Mouse (Mus musculus): ENCODE data around the gene Jph2.
A peak's percentile ranks its signal among the peaks of the same experiment; 100 is the strongest.
"Not testable (repeated sequence)": the region's sequence is repeated elsewhere in the genome, so short reads cannot be mapped to it uniquely, and the experiment has no call there.

Gene Jph2

DNA sequence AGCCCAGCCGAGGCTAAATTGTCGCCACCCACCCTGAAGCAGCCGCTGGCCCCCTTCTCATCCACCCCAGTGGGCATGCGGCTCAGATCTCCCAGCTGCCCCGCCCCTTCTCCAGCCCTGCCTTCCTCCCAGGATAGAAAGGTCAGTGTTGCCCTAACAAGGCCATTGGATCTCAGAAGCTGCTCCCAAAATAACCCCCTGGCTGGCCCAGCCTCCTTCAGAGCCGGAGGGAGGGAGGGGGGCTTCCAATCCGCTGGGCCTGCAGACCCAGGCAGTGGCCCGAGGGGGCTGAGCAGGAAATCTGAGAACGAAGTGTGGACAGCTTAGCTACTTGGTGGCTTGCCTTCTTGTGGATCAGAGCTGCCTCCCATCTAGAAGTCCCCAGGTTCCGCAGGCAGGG is at the start of gene Jph2:
Gene Jph2, minus strand, starts transcription at position 89 of the 400 bp plus-strand sequence.
- DNase-seq, result peak; percentile 68 to 89

DNA sequence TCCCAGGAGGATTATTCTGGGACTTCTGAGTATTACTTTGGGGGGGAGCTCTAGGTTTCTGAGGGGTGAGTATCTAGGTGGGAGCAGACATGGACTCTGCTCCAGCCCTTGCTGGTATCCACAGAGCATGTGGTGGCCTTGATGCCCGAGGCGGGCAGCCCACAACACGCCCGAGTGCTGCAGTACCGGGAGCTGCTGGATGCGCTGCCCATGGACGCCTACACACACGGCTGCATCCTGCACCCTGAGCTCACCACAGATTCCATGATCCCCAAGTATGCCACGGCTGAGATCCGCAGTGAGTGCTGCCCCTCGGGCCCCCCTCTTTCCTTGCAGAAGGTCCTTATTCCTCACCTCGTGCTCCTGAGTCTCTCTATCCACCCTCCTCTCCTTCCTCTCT is 49.6 kb upstream of the Jph2 start:
- no peak for DNase-seq

DNA sequence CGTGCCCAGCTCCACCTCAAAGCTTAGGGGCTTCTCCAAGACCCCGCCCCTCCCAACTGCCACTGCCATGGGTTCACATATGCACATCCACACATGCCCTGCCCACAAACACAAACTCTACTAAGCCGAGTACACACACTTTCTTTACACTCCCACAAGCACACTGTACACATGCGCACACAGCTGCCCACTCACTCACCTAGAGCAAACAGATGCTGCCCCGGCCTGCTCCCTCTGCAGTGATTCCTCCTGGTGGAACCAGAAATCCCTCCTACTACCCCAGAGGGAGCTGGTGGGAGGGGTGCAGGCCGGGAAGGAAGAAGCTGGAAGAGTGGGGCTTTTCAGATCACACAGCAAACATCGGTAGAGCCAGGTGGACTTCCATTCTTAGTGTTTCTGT is 46.2 kb upstream of the Jph2 start:
- DNase-seq, result no peak

DNA sequence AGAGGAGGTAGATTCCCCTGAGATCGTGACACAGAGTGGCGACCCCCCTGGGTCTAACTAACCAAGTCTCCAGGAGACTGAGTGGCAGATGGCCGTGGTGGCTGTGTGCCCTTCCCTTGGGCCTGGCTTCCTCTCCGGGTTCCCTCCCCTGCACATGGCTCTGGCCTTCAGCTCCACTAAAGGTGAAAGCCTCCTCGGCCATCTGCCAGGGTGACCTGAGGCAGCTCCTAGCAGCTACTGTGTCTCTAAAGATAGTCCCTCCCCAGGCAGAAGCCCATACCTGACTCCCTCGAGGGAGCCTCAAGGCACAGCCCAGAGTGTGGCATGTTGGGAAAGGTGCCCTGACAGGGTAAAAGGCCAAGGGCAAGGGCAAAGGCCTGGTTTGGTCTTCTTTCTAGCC is 45.8 kb upstream of the Jph2 start:
- DNase-seq, result no peak

DNA sequence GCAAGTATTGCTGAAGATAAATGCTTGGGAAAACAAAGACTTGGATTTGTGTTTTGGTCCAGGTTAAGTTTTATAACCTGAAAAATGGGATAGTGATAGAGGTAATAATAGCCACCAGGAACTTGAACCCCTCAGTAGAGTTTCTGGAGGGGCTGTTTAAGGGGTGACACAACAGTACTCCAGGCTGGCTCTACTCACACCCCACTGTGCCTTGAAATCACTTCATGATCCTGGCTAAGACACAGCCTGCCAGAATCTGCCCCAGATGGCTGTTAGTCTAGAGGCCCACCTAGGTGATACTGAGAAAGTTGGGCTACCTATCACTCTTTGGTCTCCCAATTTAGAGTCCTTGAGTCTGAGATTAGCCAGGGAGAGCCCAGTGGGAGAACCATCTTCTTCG is 41.7 kb upstream of the Jph2 start:
- DNase-seq, result peak in 1 of 2 experiments; percentile 8

DNA sequence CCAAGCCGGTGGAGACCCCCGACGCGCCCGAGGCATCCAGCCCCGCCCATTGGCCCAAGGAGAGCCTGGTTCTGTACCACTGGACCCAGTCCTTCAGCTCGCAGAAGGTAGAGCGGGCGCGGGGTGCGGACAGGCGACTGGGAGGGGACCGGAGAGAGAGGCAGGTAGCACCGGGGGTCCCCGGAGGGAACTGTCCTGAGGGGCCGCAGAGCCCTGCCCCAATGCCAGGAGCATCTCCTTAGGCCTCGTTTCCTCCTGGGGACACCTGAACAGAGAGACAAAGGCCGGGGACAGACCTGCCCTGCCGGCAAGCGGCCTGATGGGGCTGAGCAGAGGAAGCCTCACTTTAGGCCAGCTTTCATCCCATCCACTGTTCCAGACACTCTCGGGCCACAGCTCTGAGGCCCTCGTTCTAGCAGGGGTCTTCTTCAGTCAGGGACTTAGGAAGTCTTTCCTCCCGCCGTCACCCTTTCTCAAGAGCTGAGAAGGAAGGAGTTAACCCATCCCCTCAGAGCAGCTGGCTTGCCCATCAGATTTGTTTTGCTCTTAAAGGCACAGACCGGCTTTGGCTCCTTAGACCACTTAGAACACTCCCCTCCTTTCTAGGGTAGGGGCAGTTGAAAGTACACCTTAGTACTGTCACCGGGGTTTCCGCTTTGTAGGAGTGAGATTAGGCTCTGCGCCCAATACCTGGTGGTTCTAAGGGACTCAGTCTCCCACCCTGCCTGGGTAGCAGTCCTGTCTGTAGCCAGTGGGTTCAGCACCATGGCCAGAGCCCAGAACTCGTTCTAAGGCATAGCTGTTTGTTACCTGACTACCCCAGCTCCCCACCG is 41.0 kb upstream of the Jph2 start:
- DNase-seq, result peak in 1 of 2 experiments; percentile 39

DNA sequence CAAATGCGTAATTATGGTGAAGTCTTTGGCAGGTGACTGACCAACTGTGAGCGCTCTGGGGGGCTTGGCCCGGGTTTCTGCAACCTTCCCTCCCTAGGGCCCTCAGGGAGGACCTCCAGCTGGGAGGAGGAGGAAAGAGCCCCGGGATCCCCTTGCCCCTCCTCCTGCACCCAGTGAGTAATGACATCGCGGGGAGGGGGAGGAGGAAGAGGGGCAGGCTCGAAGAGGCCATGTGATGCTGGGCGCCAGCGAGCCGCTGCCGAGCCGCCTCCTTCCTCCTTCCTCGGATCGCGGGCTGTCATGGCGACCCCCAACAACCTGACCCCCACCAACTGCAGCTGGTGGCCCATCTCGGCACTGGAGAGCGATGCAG is 40.4 kb upstream of the Jph2 start, which contains the start of gene Gdap1l1:
Gene Gdap1l1, plus strand, starts transcription at position 231 of the 373 bp plus-strand sequence.
- DNase-seq, result no peak

DNA sequence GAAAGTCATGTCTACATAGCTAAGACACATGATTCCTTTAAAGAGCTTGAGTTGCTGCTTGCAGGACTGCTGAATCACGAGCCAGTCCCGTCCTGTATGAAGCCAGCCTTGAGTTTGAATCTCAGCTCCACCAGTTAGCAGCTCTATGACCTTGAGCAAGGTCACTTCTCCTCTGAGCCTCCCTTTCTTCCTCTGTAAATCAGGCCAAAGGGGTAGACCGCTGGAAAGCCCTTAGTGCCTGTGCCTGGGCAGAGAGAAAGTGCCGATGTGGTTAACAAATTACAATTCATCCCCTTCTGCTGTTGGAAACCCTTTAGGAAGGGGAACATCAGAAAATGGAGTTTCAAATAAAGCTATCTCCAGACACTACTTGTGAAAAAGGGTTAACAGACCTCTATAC is 40.0 kb upstream of the Jph2 start:
- DNase-seq, result no peak

DNA sequence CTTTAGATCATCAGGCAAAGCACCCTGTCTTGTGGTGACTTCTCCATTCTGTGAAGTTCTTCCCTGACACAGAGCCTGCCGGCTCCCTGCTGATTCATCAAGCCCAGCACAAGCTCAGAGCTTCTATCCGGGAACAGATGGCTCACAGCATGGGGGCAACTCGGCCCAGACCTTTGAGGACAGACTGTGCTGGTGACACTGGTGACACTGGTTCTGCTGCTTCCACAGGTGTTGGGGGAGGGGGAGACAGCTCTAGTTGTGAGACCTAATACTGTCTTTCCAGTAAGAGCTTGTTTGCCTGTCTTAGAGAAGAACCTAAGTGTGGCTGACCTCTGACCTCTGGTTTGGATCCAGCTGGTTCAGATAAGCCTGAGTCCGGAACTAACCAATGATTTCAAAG is 36.2 kb upstream of the Jph2 start:
- DNase-seq, result no peak

DNA sequence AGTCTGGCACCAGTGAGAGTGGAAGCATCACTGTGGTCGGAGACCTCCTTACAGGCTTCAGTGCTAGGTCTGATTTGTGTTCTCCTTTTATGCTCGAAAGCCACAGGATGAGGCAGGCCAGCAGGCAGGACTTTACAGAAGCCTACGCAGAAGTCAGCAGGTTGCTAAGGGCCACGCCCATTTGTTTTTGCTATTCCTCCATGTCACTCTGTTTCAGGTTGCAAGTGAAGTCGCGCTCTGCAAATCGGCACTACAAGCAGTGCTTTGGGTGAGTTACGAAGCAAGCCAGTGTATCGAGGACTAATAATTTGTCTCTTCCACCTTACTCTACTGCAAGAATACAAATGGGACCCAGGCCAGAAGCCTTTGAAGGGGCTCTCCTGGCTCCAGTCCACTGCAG is 33.5 kb upstream of the Jph2 start:
- DNase-seq, result peak in 1 of 2 experiments; percentile 33

DNA sequence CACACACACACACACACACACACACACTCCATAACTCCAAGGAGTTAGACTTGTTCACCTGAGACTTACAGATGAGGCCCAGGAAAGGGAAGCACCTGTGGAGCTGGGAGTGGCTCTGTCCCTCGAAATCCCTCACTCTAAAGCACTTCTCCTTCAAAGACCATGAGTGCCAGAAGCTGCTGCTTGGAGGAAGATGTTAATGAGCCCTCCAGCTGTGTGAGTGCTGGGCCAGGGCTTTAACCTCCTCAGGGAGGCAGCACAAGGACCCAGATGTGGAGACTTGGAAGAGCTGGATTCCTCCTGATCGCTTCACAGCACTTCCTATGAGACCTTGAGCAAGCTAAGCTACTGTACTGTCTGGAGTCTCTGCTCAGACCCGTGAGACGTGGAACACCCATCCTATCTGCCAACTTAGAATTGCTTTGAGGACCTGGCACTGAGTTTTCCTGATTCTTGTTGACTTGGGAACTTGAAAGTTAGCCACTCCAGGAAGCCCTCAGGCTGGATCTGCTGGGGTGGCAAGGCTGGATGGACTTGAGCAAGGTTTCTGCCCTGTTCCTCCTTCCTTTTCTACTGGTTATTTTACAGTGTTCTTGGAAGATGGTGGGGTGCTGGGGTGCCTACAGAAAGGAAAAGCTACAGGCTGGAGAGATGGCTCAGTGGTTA is 30.7 kb upstream of the Jph2 start:
- DNase-seq, result peak; percentile 15 to 30

DNA sequence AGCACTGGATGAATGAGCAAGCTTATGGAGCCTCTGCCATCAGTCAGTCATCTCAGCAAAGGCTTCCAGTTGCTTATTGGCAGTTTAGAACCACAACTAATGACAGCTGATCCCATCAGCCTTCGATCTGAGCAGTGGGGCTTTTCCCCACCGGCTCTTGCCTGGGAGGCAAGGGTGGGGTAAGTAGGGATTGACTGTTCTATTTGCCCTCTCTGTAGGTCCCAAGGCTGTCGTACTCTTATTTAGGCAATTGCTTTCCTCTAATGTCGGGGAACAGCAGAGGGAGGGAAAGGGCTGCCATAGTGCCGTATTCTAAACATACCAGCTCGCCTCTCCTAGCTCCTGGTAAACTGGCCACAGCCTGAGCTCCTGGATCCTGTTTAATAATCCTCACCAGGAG is 26.8 kb upstream of the Jph2 start, which contains the start of gene Oser1:
Gene Oser1, minus strand, starts transcription at position 101 of the 400 bp plus-strand sequence.
- no peak for DNase-seq

DNA sequence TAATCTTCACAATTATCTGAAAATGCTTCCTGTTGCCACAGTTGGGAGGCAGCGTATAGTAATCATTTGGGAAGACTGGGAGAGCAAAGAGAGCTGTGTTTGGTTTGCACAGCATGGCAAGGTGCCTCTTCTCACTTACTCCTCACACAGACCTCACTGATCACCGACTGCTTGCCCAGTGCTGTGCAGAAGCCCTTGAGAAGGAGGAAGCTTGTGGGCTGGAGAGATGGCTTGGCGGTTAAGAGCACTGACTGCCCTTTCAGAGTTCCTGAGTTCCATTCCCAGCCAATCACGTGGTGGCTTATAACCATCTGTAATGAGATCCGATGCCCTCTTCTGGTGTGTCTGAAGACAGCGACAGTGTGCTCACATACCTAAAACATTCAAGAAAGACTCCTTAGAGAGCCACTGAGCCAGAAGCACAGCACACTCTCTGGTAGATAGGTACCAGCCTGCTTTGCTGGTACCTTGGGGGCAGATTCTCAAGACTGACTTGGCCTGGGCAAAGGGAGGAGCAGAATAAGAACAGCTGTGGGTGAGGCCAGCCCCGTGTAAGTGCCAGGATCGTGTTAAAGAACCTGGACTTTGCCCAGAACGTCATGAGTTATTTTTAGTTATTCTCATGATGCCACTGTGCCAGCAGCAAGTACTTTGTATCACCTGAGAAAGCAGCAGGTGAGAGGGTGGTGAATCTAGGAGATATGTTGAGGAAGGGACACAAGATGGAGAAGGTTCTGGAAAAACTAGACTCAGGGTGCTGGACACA is 25.3 kb upstream of the Jph2 start:
- no peak for DNase-seq

DNA sequence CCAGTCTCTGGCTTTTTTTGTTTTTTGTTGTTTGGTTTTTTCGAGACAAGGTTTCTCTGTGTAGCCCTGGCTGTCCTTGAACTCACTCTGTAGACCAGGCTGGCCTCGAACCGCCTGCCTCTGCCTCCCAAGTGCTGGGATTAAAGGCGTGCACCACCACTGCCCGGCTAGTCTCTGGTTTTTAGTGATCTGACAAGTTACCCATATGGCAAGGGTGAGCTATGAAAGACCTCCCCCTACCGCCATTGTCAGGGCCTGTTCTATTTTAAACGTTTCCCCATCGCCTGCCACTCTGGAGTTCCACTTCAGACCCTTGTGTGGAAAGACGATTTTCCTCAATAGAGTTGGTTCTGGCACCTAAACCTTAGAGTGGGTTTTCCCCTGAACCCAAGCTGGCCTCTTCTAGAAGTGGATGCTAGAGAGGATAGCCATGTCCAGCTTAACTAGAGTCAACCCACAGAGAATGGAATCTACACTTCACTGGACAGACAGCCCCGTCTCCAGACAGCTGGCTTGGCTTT is 22.6 kb upstream of the Jph2 start:
- peak in 1 of 2 experiments; percentile 14 for DNase-seq

DNA sequence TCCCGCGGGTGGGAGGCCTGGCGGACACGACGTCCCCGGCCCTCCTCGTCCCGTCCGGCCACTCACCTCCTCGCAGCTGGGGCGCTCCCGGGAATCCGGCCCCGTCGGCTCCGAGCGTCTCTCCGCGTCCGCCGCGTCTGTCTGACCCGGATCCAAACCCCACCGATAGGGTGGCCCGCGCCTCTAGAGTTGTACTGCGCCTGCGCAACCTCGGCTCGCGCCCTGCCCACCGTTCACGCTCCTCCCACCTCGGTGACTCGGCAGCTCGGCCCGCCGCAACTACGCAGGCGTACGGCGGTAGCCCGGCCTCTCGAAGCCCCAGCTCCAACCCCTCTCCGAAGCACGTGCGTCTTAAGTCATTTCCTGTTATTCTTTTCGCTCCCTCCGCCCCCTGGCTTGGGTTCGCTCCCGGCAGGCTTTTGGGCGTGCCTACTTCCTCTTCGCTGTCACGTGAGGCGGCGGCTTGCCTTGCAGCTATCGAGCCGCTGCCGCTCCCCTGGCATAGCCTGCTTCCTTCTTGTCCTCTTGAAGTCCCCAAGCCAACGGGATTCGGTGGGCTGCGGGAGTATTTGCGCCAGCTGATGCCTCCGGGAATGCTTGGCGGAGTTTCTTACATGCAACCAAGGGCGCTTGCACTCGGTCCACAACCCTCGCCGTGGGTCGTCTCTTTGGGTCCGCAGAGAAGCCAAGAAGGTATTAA is 21.7 kb upstream of the Jph2 start:
- peak; percentile 100 for DNase-seq

DNA sequence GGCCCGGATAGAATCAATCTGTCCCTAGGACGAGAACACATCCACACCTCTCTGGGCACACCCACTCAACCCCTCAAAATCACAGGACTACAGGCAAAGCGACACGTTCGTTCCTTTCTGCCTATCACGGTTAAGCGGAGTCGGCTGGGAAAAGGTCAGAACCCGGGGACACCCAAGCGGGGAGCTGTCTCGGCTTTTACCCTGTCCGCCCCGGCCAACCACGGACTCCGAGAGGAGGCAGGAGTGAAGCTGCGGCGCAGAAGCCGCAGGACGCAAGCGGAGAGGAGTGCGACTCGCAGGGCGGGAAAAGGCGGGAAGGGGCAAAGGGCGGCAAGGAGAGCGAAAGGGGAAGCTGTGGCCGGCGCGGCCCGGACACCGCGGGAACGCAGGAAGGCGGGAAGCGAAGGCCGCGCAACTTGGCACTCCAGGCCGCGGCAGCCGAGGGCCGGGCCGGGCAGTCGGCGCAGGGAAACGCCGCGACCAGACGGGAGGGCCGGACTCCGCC is 21.1 kb upstream of the Jph2 start:
- no peak for DNase-seq

DNA sequence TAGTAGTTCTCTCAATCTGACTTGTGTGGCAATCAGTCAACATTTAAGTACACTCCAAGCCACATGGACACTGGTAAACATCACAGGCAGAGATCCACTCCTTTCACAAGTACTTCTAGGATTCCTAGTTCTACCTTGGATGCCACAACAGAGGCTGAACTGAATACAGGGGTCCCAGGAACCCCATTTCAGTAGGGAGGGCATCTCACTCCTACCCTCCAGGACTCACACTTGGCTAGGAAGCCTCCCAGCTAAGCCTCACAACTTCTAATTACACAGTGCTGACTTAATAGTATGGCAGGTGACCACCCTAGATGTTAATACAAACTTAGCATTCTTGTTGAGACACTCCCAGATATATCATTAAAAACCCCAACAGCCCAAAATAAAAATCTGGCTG is 20.0 kb upstream of the Jph2 start:
- no peak for DNase-seq

DNA sequence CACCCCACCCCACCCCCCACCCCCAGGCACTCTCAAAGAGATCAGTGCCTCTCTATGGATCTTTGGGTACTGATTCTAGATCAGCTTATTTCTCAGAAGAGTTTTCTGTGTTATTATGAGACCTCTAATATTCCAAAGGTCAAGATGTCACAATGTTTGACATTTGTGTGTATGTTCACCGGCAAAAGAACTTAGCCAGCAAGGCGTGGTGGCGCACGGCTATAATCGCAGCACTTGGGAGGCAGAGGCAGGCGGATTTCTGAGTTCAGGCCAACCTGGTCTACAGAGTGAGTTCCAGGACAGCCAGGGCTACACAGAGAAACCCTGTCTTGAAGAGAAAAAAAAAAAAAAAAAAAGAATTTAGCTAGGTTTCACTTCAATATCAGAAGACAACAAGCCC is 19.2 kb upstream of the Jph2 start:
- DNase-seq, result no peak

DNA sequence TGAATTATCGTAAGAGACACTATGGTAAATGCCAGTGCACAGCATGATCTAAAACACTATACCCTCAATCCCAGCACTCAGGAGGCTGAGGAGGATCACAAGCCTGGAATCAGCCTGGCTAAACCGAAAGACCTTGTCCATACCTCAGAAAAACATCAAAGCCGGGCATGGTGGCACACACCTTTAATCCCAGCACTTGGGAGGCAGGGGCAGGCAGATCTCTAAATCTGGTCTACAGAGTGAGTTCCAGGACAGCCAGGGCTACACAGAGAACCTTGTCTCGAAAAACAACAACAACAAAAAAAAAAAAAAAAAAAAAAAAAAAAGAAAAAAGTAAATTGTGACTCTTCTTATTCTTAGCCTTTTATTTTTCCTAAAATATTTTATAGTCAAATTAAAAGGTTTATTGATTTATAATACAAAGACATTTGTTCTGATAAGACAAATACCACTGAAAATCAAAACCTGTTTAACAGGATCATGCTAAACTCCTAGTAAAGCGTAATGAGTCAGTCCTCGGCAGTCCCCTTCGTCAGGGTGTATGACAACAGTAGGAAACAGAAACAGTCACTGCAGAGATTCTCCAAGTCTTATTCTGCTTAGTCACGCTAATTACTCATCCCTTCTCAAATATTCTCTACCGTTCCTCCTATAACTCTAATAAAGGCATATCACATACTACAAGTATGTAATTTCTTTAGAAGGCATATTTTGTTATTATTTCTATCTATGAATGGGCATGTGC is 15.2 kb upstream of the Jph2 start:
- no peak for DNase-seq

DNA sequence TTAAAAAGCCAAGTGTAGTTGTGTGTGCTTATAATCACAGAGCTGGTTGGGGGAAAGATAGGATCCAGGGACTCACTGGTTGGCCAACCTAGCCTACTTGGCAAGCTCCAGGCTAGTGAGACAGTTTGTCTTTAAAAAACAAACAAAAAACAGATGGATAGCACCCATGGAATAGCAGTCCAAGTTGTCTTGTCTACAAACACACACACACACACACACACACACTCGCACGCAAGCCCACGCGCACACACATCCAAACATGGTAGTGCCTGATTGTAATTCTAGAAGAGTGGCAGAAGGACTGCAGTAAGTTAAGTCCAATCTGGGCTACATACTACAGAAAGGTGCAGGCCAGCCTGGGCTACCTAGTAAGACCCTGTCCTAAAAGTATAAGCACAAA is 14.6 kb upstream of the Jph2 start:
- no peak for DNase-seq

DNA sequence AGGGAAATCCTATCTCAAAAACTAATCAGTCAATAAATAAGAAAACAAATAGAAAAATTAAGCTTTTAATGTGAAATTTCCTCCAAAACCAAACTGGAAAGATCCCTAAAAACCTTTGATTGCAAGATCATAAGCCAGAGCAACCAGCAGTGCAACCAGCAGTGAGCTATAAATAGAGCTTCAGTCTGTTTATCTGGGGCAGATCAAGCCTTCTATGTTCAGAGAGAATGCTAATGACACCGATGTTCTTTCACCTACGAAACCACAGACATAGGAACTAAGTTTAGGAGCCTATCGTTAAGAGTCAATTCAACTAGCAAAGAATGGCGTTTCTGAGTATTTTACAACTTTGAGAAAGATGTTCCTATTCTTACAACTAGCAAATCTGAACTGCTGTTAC is 14.0 kb upstream of the Jph2 start:
- DNase-seq, result no peak

DNA sequence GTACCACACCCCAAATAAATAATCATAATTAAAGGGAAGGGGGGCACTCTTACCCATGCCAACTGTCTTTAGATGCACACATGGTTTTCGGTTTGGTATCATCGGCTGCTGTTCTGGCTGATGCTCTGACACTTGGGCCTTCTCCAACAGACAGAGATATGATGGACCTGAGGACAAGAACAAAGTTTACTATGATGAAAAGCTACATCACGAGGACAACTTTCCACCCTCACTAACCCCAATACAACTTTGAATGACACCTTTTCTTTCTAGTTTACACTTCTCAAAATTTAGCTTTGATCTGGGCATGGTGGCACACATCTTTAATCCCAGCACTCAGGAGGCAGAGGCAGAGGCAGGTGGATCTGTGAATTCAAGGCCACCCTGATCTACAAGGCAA is 13.6 kb upstream of the Jph2 start:
- DNase-seq, result not testable (repeated sequence)
